Comparison of ENCODE assay signal across 8 mouse cellular contexts in genomic region chr10:89224524-89224923, GRCm38 (mm10).
DNase-seq lines count a peak whose midpoint lies in the region; ATAC-seq and TF ChIP-seq lines count a peak whose summit lies in the region.

No protein-coding gene starts in this region.

- no peak overlapping the region for H3K27ac ChIP-seq in hindbrain, embryonic 11.5 days (ENCODE audit: low read depth, low read length)
- H3K27ac ChIP-seq in hindbrain, embryonic 16.5 days (ENCODE audit: low read depth, low read length), result no peak overlapping the region
- H3K27ac ChIP-seq in cerebellum, adult 2 months (ENCODE audit: insufficient read depth, low read length), result no peak overlapping the region

- H3K9me3 ChIP-seq in hindbrain, embryonic 11.5 days (ENCODE audit: control insufficient read depth, low read length), result no peaks in the 10 kb centered on the region
- no peaks in the 10 kb centered on the region for H3K9me3 ChIP-seq in hindbrain, embryonic 16.5 days (ENCODE audit: control insufficient read depth, low read length)

- no peaks in the 10 kb centered on the region for H3K27me3 ChIP-seq in hindbrain, embryonic 11.5 days (ENCODE audit: control insufficient read depth, insufficient read depth, low read length)
- H3K27me3 ChIP-seq in hindbrain, embryonic 16.5 days (replicated peaks; ENCODE audit: control insufficient read depth, insufficient read depth, low read length), result no peaks in the 10 kb centered on the region
- no peaks in the 10 kb centered on the region for H3K27me3 ChIP-seq in cerebellum, adult 2 months (ENCODE audit: control insufficient read depth, insufficient read depth, low read length)

- no peak for TF ChIP-seq POLR2A in cerebellum, adult 2 months (IDR thresholded peaks at IDR 0.05; ENCODE audit: borderline replicate concordance, insufficient read depth, low read length)

- no peak overlapping the region for H3K9ac ChIP-seq in hindbrain, embryonic 11.5 days (ENCODE audit: low read depth, low read length)
- H3K9ac ChIP-seq in hindbrain, embryonic 16.5 days (ENCODE audit: low read depth, low read length), result no peak overlapping the region

- ATAC-seq in hindbrain, embryonic 11.5 days (ENCODE audit: low FRiP score), result no peak
- no peak for ATAC-seq in hindbrain, embryonic 16.5 days

- WGBS in hindbrain, embryonic 11.5 days, result 42% methylated on average over 7 of the region's 7 CpGs
- 37% methylated on average over 7 of the region's 7 CpGs for WGBS in hindbrain, embryonic 16.5 days
- 59% methylated on average over 7 of the region's 7 CpGs for whole genome bisulfite sequencing in cerebellum, adult 2 months

- peak; percentile 72 for DNase-seq in hindbrain, embryonic 11.5 days (ENCODE audit: low spot score)
- peak; percentile 2 for DNase-seq in A20 (ENCODE audit: low read depth, low spot score)
- DNase-seq in adrenal gland, adult 8-10 months, result peak; percentile 5
- peak; percentile 44 to 70 for DNase-seq in kidney, postnatal 25 days
- DNase-seq in yolk sac, embryonic 10.5 days (ENCODE audit: low spot score), result peak; percentile 16
- no peak for DNase-seq in B cell, adult 2 months
- no peak for DNase-seq in cerebellum, adult 2 months

- H3K36me3 ChIP-seq in hindbrain, embryonic 11.5 days (ENCODE audit: control insufficient read depth, insufficient read depth, low read length), result no peaks in the 10 kb centered on the region
- H3K36me3 ChIP-seq in hindbrain, embryonic 16.5 days (ENCODE audit: control insufficient read depth, insufficient read depth, low read length), result no peaks in the 10 kb centered on the region

- no peaks in the 10 kb centered on the region for H3K4me1 ChIP-seq in hindbrain, embryonic 11.5 days (replicated peaks; ENCODE audit: control insufficient read depth, insufficient read depth, low read length)
- H3K4me1 ChIP-seq in hindbrain, embryonic 16.5 days (ENCODE audit: control insufficient read depth, insufficient read depth, low read depth, low read length), result no peaks in the 10 kb centered on the region
- no peaks in the 10 kb centered on the region for H3K4me1 ChIP-seq in cerebellum, adult 2 months (ENCODE audit: control insufficient read depth, insufficient read depth, low read length)

- no peak for TF ChIP-seq CTCF in cerebellum, adult 2 months (IDR thresholded peaks at IDR 0.05; ENCODE audit: borderline replicate concordance, insufficient read depth, low read depth, low read length)

- H3K4me2 ChIP-seq in hindbrain, embryonic 11.5 days (replicated peaks; ENCODE audit: low read depth, low read length), result no peak overlapping the region
- no peak overlapping the region for H3K4me2 ChIP-seq in hindbrain, embryonic 16.5 days (ENCODE audit: low read length)

- H3K4me3 ChIP-seq in hindbrain, embryonic 11.5 days (ENCODE audit: low read depth, low read length), result no peak overlapping the region
- no peak overlapping the region for H3K4me3 ChIP-seq in hindbrain, embryonic 16.5 days (ENCODE audit: low read length)
- H3K4me3 ChIP-seq in cerebellum, adult 2 months (replicated peaks; ENCODE audit: insufficient read depth, low read depth, low read length), result no peak overlapping the region

Comparison
In these comparisons a context has a peak if more than half of its experiments do, and no peak if none do; other contexts are left out.
1. DNase-seq: peak in hindbrain, embryonic 11.5 days (single experiment), A20 (single experiment), adrenal gland, adult 8-10 months (single experiment), kidney, postnatal 25 days (2 of 2) and yolk sac, embryonic 10.5 days (single experiment); none in B cell, adult 2 months (0 of 2) and cerebellum, adult 2 months (0 of 2).